Mouse (Mus musculus) urinary bladder, adult 18-20 months (tissue): ENCODE data around the gene Wbp4.
"Not testable (repeated sequence)": the region's sequence is repeated elsewhere in the genome, so short reads cannot be mapped to it uniquely, and the experiment has no call there.

Experiments
- DNase-seq, 2 experiments: peaks; one replicate each; pipeline ENCODE4 v3.0.0; 2022; ENCODE audit warnings: low spot score in 2 of 2, mixed read lengths in 2 of 2

The Wbp4 gene

DNA sequence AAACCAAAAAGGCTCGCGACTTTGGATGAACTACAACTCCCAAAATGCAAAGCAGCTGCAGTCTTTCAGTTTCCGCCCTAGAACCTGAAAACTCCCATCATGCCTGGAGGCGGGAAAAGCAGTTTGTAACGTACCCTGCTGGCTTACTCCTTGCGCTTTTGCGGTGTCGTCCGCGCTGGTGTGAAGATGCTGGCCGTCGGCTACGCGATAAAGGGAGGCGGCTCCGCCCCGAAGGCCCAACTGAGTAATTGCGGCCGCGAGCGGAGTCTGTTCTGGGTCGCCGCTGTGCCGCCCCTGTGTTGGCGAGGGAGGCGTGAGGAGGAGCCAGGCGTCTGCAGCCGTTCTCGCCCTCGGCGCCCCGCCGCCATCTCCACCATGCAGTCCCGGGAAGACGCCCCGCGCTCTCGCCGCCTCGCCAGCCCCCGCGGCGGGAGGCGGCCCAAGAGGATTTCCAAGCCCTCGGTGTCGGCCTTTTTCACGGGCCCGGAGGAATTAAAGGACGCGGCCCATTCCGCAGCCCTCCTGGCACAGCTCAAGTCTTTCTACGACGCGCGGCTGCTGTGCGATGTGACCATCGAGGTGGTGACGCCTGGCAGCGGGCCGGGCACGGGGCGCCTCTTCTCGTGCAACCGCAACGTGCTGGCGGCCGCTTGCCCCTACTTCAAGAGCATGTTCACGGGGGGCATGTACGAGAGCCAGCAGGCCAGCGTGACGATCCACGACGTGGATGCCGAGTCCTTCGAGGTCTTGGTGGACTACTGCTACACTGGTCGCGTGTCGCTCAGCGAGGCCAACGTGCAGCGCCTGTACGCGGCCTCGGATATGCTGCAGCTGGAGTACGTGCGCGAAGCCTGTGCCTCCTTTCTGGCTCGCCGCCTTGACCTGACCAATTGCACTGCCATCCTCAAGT is 29.4 kb downstream of the Wbp4 start, which contains the start of gene Kbtbd6:
Kbtbd6 (plus strand) TSS at position 155 of the 910 bp plus-strand sequence.
- DNase-seq: peak; percentile 70 to 72

- DNase-seq: no peak
Observed at GRCm38 (mm10) chr14:79445055-79445620, 36.2 kb downstream of the Wbp4 start.

DNA sequence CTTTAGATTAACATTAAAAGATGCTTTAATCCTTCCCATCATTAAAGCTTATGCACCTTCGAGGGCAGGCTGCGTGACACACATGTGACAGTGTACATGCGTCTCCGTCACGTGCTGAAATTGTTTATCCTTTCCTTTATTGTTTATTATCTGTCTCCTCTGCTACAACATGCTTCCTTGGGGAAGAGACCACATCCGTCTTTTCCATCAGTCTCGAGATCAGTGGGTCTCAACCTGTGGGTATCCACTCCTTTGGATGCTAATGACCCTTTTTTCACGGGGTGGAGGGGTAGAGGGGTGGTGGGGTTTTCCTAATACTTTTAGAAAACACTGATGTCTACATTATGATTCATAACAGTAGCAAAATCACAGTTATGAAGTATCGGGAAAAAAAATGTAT is 36.7 kb downstream of the Wbp4 start:
- no peak for DNase-seq

- no peak for DNase-seq
Observed at GRCm38 (mm10) chr14:79441441-79441840, 39.9 kb downstream of the Wbp4 start.

DNA sequence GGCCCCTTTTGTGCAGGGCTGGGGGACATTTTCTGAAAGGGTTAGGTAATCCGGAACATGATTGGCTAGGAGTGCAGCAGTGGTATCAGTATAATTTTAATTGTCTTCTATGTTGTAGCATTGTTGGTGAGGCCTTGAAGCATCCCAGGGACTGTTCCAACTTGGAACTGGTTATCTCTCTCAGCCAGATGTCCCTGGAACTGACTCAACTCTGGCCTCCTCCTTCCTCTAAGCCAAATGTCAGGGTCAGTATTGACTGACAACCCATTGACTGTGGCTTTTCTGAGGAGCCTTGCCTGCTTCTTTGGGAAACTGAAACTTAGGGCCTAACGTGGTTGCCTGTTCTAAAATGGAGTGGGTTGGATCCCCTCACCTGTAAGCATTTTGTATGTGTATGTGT is 40.7 kb downstream of the Wbp4 start:
- no peak for DNase-seq

GRCm38 (mm10) chr14:79434068-79434467 is 47.3 kb downstream of the Wbp4 start:
- no peak for DNase-seq

- DNase-seq: not testable (repeated sequence)
Observed at GRCm38 (mm10) chr14:79426730-79427365, 54.5 kb downstream of the Wbp4 start.

DNA sequence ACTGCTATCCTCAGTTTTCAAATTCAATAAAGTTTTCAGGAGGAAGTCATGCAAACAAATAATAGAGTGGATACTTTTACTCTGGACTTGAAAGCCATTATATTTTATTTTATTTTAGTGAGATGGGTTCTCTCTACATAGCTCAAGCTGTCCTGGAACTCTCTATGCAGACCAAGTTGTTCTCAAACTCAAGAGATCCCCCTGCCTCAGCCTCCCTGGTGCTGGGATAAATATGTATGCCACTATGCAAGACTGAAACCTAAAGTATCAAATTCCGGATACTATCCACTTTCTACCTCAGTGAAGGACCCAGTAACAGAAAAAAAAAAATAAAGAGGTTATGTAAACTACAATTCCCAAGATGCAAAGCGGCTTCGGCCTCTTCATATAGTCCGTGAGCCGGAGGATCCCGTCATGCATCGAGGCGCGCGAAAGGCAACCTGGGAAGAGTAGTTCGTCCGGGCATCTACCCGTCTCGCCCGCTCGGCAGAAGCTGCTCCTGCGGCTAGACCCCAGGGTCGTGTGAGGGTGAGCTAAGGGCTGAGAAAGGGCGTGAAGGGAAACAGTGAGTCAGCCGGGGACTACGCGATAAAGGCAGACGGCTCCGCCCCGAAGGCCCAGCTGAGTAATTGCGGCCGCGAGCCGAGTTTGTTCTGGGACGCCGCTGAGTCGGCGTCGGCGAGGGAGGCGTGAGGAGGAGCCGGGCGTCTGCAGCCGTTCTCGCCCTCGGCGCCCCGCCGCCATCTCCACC is 55.2 kb downstream of the Wbp4 start, which contains the start of gene Kbtbd7:
Kbtbd7 (plus strand) TSS at position 533 of the 751 bp plus-strand sequence.
- DNase-seq: peak; percentile 90 to 96

- DNase-seq: no peak
Observed at GRCm38 (mm10) chr14:79420083-79420685, 61.1 kb downstream of the Wbp4 start.

- no peak for DNase-seq
Observed at GRCm38 (mm10) chr14:79413121-79413520, 68.2 kb downstream of the Wbp4 start.

- no peak for DNase-seq
Observed at GRCm38 (mm10) chr14:79410662-79411061, 70.7 kb downstream of the Wbp4 start.
